Mouse (Mus musculus) cerebellum, adult 2 months (tissue): Measurements from ENCODE around the gene Dnah10. TPM values are rescaled to one million over a fixed set of nuclear protein-coding genes. Genes with fewer than 3 reads are reported as not detected.

ENCODE experiments used
- DNase-seq, 2 experiments: peaks; one replicate each; pipeline ENCODE4 v3.0.0; 2021
- H3K27ac ChIP-seq: fragments of 200-500 bp; 2 replicates; pipeline ENCODE4 v1.5.1; 2012; ENCODE audit warnings: low read length, control low read depth, inconsistent platforms; ENCODE audit not compliant: insufficient read depth
- H3K27me3 ChIP-seq: fragments of 200-500 bp; 2 replicates; pipeline ENCODE4 v1.6.1; 2012; ENCODE audit warnings: inconsistent platforms, mild to moderate bottlenecking, low read length, moderate library complexity; ENCODE audit not compliant: control insufficient read depth, insufficient read depth
- H3K4me1 ChIP-seq: fragments of 200-500 bp; 2 replicates; pipeline ENCODE4 v1.6.1; 2011; ENCODE audit warnings: low read length; ENCODE audit not compliant: control insufficient read depth, insufficient read depth
- H3K4me3 ChIP-seq: fragments of 200-500 bp; replicated peaks from 2 replicates; pipeline ENCODE3; 2011; ENCODE audit warnings: mild to moderate bottlenecking, low read depth, low read length, control low read depth; ENCODE audit not compliant: insufficient read depth
- CTCF ChIP-seq: fragments of 200-500 bp; IDR thresholded peaks from 2 replicates; pipeline ENCODE4 v1.5.1; 2011; ENCODE audit warnings: low read depth, mild to moderate bottlenecking, control low read depth, low read length, moderate library complexity, borderline replicate concordance; ENCODE audit not compliant: insufficient read depth
- POLR2A ChIP-seq: fragments of 200-500 bp; IDR thresholded peaks from 2 replicates; pipeline ENCODE4 v1.6.1; 2011; ENCODE audit warnings: low read length, control low read depth, borderline replicate concordance; ENCODE audit not compliant: insufficient read depth
- WGBS: fragments of 180-500 bp; shearing (Covaris S2); methylation state at CpG from one replicate; pipeline ENCODE4 v1.1.7; 2018; 5-methylcytosine and 5-hydroxymethylcytosine counted together
- polyA plus RNA-seq: library from polyadenylated mRNA; depleted of rRNA; stranded (reverse); fragments of >200 nt; gene quantifications from 2 replicates; pipeline ENCODE4 v1.2.3, GENCODE M21; 2012

Dnah10 gene
- polyA plus RNA-seq, 1 experiment = 0.33 TPM

DNA sequence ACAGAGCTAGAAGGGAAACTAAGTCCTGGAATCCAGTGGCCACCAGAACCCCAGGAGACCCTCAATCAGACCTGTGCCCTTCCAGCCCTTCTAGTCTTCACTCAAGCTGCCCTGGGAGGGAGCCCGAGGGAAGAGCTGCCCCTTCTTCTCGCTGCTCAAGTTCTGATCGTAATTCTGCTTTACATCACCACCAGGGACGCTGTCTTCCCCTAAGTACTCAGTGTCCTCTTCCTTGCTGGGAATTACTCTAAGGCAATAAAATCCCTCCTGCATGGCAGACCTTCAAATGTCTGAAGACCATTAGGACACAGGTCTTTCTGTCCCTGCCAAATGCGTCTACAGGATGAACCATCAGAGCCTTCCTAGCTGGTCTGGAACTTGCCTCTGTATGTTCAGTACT is 135.1 kb downstream of the Dnah10 start:
- Histone ChIP-seq H3K4me3 (peak overlapping the region; percentile 51), H3K4me1 (peaks cover 6% of the 10 kb centered on the region; the same call in 1 of the 2 replicates), H3K27me3 (no peaks in the 10 kb centered on the region), H3K27ac (no peak overlapping the region; the same call in 1 of the 2 replicates)
- TF ChIP-seq CTCF = peak; percentile 65; the same call in 1 of the 2 replicates
- no peak for TF ChIP-seq POLR2A
- peak; percentile 51 for DNase-seq
- 2% methylated on average over 5 of the region's 5 CpGs for whole genome bisulfite sequencing

DNA sequence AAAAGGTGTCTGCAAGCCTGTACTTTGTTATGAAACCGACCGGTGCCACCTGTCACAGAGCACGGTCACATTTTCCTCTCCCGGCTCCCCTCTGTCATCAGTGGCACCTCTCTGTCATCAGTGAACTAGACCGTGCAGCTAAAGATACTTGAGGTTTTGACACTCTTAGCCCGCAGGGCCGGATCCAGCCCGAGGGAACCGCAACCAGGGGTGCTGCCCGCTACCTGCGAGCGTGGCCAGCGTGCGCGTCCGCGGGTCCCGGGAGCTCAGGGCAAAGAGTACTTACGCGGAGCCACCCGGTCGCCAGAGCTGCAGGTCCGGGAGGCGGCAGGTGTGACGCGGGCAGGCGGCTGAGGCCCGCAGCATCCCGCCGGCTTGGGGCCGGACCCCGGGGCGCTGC is 136.6 kb downstream of the Dnah10 start:
- under 1% methylated on average over 32 of the region's 33 CpGs for WGBS
- peak overlapping the region; percentile 88 for H3K4me3 ChIP-seq
- no peaks in the 10 kb centered on the region for H3K27me3 ChIP-seq
- H3K27ac ChIP-seq = peak overlapping the region; percentile 97
- TF ChIP-seq CTCF = no peak
- no peak for TF ChIP-seq POLR2A
- no peaks in the 10 kb centered on the region for H3K4me1 ChIP-seq
- DNase-seq = peak; percentile 80

DNA sequence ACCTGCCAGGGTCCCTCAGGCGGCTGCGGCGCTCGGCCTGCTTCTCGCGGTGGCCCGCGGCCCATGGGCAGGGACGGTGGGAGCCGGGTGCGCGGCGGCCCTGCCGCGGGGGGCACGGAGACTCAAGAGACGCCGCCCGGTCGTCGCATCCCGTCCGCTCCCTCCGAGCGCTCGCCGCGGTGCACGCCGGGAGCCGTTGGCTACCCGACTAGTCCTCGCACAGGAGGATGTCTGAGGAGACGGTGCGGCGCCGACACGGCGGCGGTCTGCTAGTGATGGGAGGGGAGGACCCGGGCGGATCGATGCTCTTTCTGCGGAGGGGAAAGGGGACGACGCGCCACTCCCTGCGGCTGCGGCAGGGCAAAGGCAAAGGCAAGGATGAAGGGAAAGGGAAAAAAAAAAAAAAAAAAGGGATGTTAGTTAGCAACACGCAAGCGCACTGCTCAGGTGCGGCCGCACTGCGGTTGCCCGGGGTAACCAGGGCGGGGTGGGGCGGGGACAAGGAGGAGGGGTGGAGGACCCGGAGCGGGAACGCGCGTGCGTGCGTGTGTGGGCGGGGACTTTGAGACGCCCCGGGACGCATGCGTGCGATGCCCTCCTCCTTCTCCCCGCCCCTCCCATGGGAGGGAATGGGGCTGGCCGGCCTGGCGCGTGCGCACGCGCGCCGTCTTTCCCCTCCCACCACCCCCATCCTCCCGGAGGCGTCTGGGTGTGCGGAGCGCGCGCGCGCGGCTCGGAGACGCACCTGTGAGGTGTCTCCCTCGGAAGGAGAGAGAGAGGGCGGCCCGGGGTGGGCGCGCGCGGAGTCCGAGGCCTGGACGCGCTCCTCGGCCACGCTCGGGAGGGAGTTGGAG is 137.4 kb downstream of the Dnah10 start, which contains the start of the genes Ccdc92 and Zfp664:
Ccdc92 (minus strand) TSS at position 412 of the 854 bp plus-strand sequence.
Zfp664 (plus strand) TSS at position 679 of the 854 bp plus-strand sequence.
- Histone ChIP-seq H3K4me3 (peak within 1 kb of the TSS; percentile 88), H3K27ac (peak within 1 kb of the TSS; percentile 97), H3K27me3 (no peaks in the 10 kb centered on the region), H3K4me1 (no peaks in the 10 kb centered on the region; the same call in 1 of the 2 replicates)
- DNase-seq = peak; percentile 96 to 98
- WGBS = under 1% methylated on average over 101 of the region's 103 CpGs
- TF ChIP-seq POLR2A (peak; percentile 83), CTCF (no peak)

DNA sequence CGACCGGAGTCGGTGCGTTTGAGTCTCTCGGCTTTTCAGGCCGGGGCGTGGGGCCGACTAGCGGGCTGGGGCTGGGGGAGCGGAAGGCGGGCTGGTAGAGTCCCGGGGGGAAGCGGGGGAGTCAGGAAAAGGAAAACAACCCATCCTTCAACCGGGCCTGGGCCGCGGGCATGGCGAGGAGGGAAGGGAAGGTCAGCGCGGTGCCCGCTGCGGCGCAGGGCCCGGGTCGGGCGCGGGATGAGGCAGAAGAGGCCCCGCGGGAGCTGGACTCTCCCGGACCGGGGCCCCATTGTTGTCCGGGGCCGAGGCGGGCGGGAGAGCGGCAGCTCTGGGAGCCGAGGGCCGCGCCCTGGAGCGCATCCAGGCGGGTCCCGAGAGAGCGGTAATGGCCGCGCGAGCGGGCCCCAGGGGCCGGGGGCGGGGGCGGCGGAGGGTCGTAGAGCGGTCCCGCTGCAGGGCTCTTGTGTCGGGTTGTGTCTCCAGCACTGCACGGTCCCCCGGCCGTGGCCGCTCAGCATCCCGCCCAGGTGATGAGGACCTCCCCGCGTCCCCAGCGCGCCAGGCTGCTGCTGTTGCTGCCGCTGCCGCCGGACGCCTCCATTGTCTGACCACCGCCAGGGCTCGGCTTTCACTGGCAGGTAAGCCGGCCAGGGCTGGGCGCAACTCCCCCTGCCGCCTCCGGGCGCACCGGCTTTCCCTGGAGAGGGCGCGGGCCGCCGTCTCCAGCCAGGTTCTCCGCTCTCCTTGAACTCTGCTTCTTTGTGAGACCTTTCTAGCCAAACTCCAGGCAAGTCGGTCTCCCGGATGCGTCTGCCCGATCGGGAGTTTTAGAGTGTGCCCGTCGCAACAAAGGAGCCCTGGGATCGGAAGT is 138.2 kb downstream of the Dnah10 start:
- TF ChIP-seq CTCF (no peak), POLR2A (no peak)
- peak overlapping the region; percentile 66 for H3K4me3 ChIP-seq
- DNase-seq = peak; percentile 60 to 64
- H3K27me3 ChIP-seq = no peaks in the 10 kb centered on the region
- no peaks in the 10 kb centered on the region; the same call in 1 of the 2 replicates for H3K4me1 ChIP-seq
- H3K27ac ChIP-seq = peak overlapping the region; percentile 44; the same call in 1 of the 2 replicates
- under 1% methylated on average over 84 of the region's 88 CpGs for WGBS

DNA sequence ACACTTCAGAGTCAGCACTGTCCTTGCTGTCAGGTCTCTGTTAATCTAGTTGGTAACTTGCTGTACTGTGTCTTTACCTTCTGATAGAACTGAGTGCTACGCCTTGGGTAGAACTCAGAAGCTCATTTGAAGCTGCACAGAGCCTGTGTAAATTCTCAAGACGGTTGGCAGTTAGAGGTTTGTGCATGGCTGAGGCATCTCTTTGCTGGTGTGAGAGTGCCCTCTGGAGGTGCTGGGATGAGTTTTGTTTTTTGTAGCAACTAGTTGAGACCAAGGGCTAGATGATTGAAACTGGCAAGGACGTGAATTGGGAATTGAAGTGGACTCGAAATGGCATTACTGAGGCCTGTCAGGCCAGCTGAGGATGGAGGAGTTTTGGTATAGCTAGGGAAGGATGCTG is 144.1 kb downstream of the Dnah10 start:
- Histone ChIP-seq H3K4me1 (peaks cover 13% of the 10 kb centered on the region), H3K27me3 (no peaks in the 10 kb centered on the region), H3K4me3 (no peak overlapping the region), H3K27ac (no peak overlapping the region)
- peak; percentile 79 to 83 for DNase-seq
- TF ChIP-seq CTCF (peak; percentile 94), POLR2A (no peak)
- 12% methylated on average over 4 of the region's 4 CpGs for WGBS

DNA sequence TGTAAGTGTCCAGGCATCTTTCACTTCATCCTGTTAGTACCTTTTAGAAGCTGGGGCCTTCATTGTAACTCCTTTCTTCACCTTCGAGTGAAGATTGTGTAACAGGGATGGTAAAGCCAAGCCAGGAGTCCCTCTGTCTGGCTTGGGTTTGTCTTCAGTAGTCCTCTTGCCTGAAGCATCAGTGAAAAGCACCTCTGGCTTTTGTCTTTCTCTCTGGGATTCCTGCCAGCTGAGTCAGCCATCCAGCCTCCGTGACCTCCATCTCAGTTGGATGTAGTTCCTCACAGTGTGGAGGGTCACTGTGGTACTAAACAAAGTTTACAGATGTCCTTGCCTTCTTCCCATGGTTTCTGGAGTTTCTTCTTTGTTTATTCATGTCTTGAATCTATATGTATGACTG is 147.1 kb downstream of the Dnah10 start:
- H3K4me1 ChIP-seq = peaks cover 22% of the 10 kb centered on the region

DNA sequence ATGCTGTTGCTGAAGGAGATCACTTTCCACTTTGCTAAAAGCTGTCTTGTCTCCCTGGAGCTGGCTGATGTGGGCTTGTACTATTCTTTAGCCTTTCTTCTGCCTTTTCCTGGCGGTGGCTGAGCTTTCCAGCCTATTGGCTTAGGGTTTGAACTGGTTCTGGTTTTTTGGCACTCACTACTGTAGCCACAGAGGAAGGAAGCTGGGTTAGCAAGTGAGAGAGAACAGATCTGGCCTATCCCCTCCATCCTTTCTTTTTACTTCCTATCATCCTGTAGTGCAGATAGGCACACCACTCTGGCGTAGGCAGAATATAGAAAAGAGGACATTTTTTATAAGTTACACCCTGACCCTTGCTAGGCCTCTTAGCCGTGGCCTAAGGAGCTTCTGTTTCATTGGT is 148.2 kb downstream of the Dnah10 start:
- no peak overlapping the region for H3K27ac ChIP-seq
- 67% methylated on average over 3 of the region's 3 CpGs for WGBS
- H3K27me3 ChIP-seq = no peaks in the 10 kb centered on the region
- TF ChIP-seq CTCF (no peak), POLR2A (no peak)
- no peak for DNase-seq
- no peak overlapping the region for H3K4me3 ChIP-seq
- H3K4me1 ChIP-seq = peaks cover 22% of the 10 kb centered on the region

More for the DNA sequence above, 147.1 kb downstream of the Dnah10 start:
- WGBS = 17% methylated on average over 2 of the region's 2 CpGs
- no peaks in the 10 kb centered on the region for H3K27me3 ChIP-seq
- no peak overlapping the region for H3K4me3 ChIP-seq
- peak in 1 of 2 experiments; percentile 47 for DNase-seq
- H3K27ac ChIP-seq = no peak overlapping the region
- TF ChIP-seq POLR2A = no peak
- no peak for TF ChIP-seq CTCF
